Mouse (Mus musculus): ENCODE measurements around the gene Cacna1f. TPM values are rescaled to one million over a fixed set of nuclear protein-coding genes. Genes with fewer than 3 reads are reported as not detected.
A peak's percentile ranks its signal among the peaks of the same experiment; 100 is the strongest.

The Cacna1f gene
- polyA plus RNA-seq, 1 experiment, result not detected

DNA sequence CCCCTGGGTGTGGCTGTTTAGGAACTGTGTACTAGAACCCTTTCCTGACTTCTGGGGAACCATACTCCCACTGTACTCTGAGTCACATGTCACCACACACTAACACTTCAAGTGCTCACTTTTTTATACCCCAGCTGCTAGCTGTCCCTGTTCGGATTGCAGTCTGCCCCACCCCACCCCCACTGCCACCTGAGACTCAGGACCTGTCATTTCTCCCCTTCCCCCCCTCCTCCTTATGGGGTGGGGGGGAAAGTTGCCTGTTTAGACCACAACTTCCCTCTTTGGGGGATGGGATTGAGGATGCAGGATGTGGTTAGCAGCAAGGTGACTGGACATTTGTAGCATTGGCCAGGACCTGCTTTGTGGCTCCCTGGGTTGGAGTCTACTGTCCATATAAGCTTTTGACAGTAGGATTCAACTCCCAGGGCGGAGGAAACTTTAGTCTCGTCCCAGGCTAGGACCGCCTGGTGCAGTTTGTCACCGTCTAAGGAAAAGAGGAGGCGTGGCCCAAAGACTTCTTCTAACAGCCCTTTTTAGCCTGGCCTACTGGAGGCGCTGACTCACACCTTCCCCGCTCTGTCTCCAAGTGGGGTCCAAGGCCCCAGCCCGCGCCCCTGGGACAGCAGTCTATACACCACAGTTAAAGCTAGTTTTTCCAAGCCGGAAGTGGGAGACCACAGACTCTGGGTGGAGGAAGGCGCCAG lies 66.8 kb downstream of the Cacna1f start:
- Histone ChIP-seq H3K27me3 (ENCODE audit: control insufficient read depth, insufficient read depth, insufficient read length) (no peaks in the 10 kb centered on the region), H3K79me3 (ENCODE audit: low read depth) (peaks cover 19% of the 10 kb centered on the region), H3K36me3 (ENCODE audit: control insufficient read depth, insufficient read depth) (peaks cover 10% of the 10 kb centered on the region), H3K79me2 (ENCODE audit: control insufficient read depth, insufficient read depth) (peaks cover 30% of the 10 kb centered on the region), H3ac (ENCODE audit: control insufficient read depth, insufficient read length, low read depth) (peak overlapping the region; percentile 18), H3K4me3 (ENCODE audit: insufficient read depth, poor library complexity, severe bottlenecking) (no peak overlapping the region)
- TF ChIP-seq USF1 (IDR thresholded peaks at IDR 0.05; ENCODE audit: low read depth), result peak; percentile 57
- no peak for TF ChIP-seq FOSL1 (IDR thresholded peaks at IDR 0.05; ENCODE audit: insufficient read depth, low read length, poor library complexity, severe bottlenecking)
- no peak for TF ChIP-seq CTCF (IDR thresholded peaks at IDR 0.05; ENCODE audit: control insufficient read depth, insufficient read depth, insufficient read length)

DNA sequence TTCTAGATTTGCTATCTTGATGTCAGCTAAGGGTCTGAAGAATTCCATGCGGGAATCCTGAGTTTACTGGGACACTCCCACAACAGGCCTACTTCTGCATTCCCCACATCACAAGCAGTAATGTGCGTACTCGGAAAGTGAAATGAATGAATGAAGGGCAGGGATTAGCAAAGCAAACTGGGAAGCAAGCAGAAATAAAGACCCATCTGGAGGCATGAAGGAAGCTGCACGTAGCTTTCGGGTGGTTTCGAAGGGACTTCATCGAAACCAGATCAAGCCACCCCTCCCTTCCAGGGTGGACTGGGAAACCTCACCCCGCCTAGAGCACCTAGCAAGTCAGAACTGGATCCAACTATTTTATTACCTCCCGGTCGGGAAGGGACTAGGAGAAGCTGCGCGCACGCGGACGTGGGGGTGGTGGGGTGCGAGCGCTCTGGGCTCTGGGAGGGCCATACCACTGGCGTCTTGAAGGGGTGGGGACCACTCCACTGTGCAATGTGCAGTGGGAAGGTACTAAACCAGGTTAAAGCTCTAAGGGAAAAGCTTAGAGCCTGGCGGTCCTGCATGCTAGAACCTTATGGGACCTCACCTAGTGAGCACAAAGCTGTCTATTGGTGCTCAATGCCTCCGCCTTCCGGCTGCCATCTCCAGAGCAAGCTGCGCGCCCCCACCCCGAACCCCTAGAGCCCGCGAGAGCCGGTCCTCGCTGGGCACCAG lies 67.6 kb downstream of the Cacna1f start:
- H3K27me3 ChIP-seq (ENCODE audit: control insufficient read depth, insufficient read depth, insufficient read length), result no peaks in the 10 kb centered on the region
- H3K79me3 ChIP-seq (ENCODE audit: low read depth), result peaks cover 13% of the 10 kb centered on the region
- no peak for TF ChIP-seq MYOG (IDR thresholded peaks at IDR 0.05; ENCODE audit: control insufficient read depth, extremely low read depth, insufficient read length)
- TF ChIP-seq USF1 (IDR thresholded peaks at IDR 0.05; ENCODE audit: low read depth), result no peak
- no peak for TF ChIP-seq FOSL1 (IDR thresholded peaks at IDR 0.05; ENCODE audit: insufficient read depth, low read length, poor library complexity, severe bottlenecking)
- TF ChIP-seq MYOD1 (IDR thresholded peaks at IDR 0.05; ENCODE audit: control insufficient read depth, insufficient read length, low read depth), result no peak
- no peak for TF ChIP-seq CEBPB (IDR thresholded peaks at IDR 0.05; ENCODE audit: low read depth)
- TF ChIP-seq CTCF (IDR thresholded peaks at IDR 0.05; ENCODE audit: control insufficient read depth, insufficient read depth, insufficient read length), result no peak
- no peak for TF ChIP-seq MAX (IDR thresholded peaks at IDR 0.05)
- H3K36me3 ChIP-seq (ENCODE audit: control insufficient read depth, insufficient read depth), result peaks cover 7% of the 10 kb centered on the region
- H3ac ChIP-seq (ENCODE audit: control insufficient read depth, insufficient read length, low read depth), result no peak overlapping the region
- H3K79me2 ChIP-seq (ENCODE audit: control insufficient read depth, insufficient read depth), result peaks cover 23% of the 10 kb centered on the region
- no peak overlapping the region for H3K4me3 ChIP-seq (ENCODE audit: insufficient read depth, poor library complexity, severe bottlenecking)

DNA sequence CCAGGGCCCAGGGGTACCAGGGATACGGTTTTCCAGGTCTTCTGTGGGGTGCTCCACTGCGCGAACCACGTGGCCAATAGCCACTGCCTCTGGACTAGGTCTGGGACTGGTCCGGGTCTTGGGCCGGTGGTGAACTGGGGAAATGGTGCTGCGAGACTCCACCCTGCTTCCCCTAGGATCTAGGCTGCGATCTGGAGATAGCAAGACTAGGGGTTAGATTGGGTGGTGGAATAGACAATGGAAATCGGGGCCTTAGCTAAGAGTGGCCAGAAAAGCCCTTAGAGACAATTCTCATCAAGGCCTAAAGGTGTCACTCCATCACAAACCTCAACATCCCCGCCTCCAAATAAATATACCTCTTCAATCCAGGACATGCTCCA lies 68.1 kb downstream of the Cacna1f start:
- Histone ChIP-seq H3ac (ENCODE audit: control insufficient read depth, insufficient read length, low read depth) (no peak overlapping the region), H3K36me3 (ENCODE audit: control insufficient read depth, insufficient read depth) (peaks cover 2% of the 10 kb centered on the region), H3K4me3 (ENCODE audit: insufficient read depth, poor library complexity, severe bottlenecking) (no peak overlapping the region), H3K27me3 (ENCODE audit: control insufficient read depth, insufficient read depth, insufficient read length) (no peaks in the 10 kb centered on the region), H3K79me2 (ENCODE audit: control insufficient read depth, insufficient read depth) (peaks cover 17% of the 10 kb centered on the region), H3K79me3 (ENCODE audit: low read depth) (peaks cover 8% of the 10 kb centered on the region)
- no peak for TF ChIP-seq MYOG (IDR thresholded peaks at IDR 0.05; ENCODE audit: control insufficient read depth, extremely low read depth, insufficient read length)
- TF ChIP-seq CTCF (IDR thresholded peaks at IDR 0.05; ENCODE audit: control insufficient read depth, insufficient read depth, insufficient read length), result no peak
- TF ChIP-seq USF1 (IDR thresholded peaks at IDR 0.05; ENCODE audit: low read depth), result no peak
- no peak for TF ChIP-seq FOSL1 (IDR thresholded peaks at IDR 0.05; ENCODE audit: insufficient read depth, low read length, poor library complexity, severe bottlenecking)
- TF ChIP-seq MAX (IDR thresholded peaks at IDR 0.05), result no peak
- TF ChIP-seq MYOD1 (IDR thresholded peaks at IDR 0.05; ENCODE audit: control insufficient read depth, insufficient read length, low read depth), result no peak
- no peak for TF ChIP-seq CEBPB (IDR thresholded peaks at IDR 0.05; ENCODE audit: low read depth)

DNA sequence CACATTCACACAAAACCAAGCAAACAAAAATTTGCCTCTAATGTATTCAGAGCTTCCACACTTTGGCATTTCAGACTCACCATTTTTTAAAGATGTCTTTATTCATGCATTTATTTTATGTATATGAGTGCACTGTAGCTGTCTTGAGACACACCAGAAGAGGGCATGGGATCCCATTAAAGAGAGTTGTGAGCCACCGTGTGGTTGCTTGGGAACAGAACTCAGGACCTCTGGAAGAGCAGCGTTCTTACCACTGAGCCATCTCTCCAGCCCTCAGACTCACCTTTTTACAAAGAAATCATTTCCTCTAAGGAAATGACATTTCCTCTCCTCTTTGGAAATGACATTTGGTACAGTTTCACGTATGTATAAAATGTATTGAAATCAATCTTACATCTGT lies 72.1 kb downstream of the Cacna1f start:
- H3ac ChIP-seq (ENCODE audit: control insufficient read depth, insufficient read length, low read depth), result no peak overlapping the region
- H3K27me3 ChIP-seq (ENCODE audit: control insufficient read depth, insufficient read depth, insufficient read length), result no peaks in the 10 kb centered on the region
- H3K36me3 ChIP-seq (ENCODE audit: control insufficient read depth, insufficient read depth), result no peaks in the 10 kb centered on the region
- H3K79me2 ChIP-seq (ENCODE audit: control insufficient read depth, insufficient read depth), result no peaks in the 10 kb centered on the region
- no peak overlapping the region for H3K4me3 ChIP-seq (ENCODE audit: insufficient read depth, poor library complexity, severe bottlenecking)
- TF ChIP-seq FOSL1 (IDR thresholded peaks at IDR 0.05; ENCODE audit: insufficient read depth, low read length, poor library complexity, severe bottlenecking) (no peak), CTCF (IDR thresholded peaks at IDR 0.05; ENCODE audit: control insufficient read depth, insufficient read depth, insufficient read length) (no peak), MYOG (IDR thresholded peaks at IDR 0.05; ENCODE audit: control insufficient read depth, extremely low read depth, insufficient read length) (no peak), MYOD1 (IDR thresholded peaks at IDR 0.05; ENCODE audit: control insufficient read depth, insufficient read length, low read depth) (no peak), MAX (IDR thresholded peaks at IDR 0.05) (no peak), USF1 (IDR thresholded peaks at IDR 0.05; ENCODE audit: low read depth) (no peak), CEBPB (IDR thresholded peaks at IDR 0.05; ENCODE audit: low read depth) (no peak)
- no peaks in the 10 kb centered on the region for H3K79me3 ChIP-seq (ENCODE audit: low read depth)

DNA sequence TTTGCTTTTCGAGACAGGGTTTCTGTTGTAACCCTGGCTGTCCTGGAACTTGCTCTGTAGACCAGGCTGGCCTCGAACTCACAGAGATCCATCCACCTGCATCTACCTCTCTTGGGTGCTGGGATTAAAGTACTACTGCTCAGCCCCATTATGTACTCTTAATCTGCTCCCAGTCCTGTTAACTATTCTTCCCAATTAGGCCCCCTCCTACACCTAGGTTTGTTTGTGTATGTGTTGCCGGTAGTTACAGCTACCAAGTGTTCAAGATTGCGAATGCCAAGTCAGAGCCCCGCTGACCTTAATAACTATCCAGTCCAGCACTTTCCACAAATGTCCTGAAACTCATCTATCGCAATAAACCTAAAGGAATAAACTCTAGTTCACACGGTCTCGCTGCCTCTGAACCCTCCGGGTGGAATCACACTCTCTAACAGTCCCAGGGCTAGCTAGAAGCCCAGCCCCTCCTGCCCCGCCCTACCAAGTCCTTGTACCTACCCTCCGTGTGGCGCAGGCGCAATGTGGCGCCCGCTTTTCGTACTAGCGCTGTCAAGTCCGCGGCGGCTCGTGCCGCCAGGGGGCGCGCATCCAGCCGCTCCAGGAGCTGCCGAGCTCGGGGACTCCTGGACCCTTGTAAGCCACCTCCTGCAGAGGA lies 72.6 kb downstream of the Cacna1f start:
- Histone ChIP-seq H3K79me3 (ENCODE audit: low read depth) (no peaks in the 10 kb centered on the region), H3K79me2 (ENCODE audit: control insufficient read depth, insufficient read depth) (no peaks in the 10 kb centered on the region), H3K27me3 (ENCODE audit: control insufficient read depth, insufficient read depth, insufficient read length) (no peaks in the 10 kb centered on the region), H3K4me3 (ENCODE audit: insufficient read depth, poor library complexity, severe bottlenecking) (no peak overlapping the region), H3K36me3 (ENCODE audit: control insufficient read depth, insufficient read depth) (no peaks in the 10 kb centered on the region), H3ac (ENCODE audit: control insufficient read depth, insufficient read length, low read depth) (peak overlapping the region; percentile 12)
- TF ChIP-seq CTCF (IDR thresholded peaks at IDR 0.05; ENCODE audit: control insufficient read depth, insufficient read depth, insufficient read length) (peak; percentile 76), MAX (IDR thresholded peaks at IDR 0.05) (no peak)
